Mouse (Mus musculus): ENCODE measurements around the gene Hnrnpul1. TPM values are rescaled to one million over a fixed set of nuclear protein-coding genes. Genes with fewer than 3 reads are reported as not detected.
A peak's percentile ranks its signal among the peaks of the same experiment; 100 is the strongest.

The Hnrnpul1 gene
- total RNA-seq, 2 experiments from 2014 or later: 103 to 114 TPM

DNA sequence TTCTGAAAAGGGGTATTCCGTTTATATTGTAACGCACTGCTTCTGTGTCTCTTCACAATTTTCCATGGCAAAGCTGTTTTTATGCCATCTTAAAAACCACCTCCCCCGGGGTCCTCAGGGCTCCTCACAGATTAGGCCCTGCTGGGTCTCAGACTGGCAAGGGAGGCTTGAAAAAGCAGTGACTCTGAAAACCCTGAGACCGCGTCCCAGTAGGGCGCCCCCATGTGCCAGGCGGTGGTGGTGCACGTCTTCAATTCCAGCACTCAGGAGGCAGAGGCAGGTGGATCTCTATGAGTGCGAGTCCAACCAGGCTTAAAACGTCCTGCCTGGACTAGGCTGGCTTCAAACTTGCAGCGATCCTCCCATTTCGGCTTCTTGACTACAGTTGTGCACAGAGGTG is 53.8 kb downstream of the Hnrnpul1 start:
- no peak for DNase-seq (ENCODE audit: extremely low spot score in 1 of 2, low spot score in 1 of 2)

DNA sequence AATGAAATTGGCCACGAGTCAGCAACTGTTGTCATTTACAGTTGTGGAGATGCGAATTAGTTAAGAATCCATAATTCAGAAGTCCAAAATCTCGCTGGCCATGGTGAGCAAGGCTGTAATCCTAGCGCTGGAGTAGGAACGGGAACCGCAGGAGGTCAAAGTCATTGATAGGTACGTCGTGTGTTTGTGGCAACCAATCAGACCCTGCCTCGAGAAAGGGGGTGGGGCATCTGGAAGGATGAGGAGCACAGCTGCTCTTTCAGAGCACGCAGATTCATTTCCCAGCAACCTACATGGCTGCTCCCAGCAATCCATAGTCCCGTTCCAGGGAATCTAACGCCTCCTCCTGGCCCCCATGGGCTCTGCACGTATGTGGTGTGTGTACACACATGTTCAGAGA is 54.7 kb downstream of the Hnrnpul1 start:
- no peak for DNase-seq (ENCODE audit: extremely low spot score in 1 of 2, low spot score in 1 of 2)

GRCm38 (mm10) chr7:25694104-25694503 is 60.5 kb downstream of the Hnrnpul1 start:
- no peak for DNase-seq (ENCODE audit: extremely low spot score in 1 of 2, low spot score in 1 of 2)

DNA sequence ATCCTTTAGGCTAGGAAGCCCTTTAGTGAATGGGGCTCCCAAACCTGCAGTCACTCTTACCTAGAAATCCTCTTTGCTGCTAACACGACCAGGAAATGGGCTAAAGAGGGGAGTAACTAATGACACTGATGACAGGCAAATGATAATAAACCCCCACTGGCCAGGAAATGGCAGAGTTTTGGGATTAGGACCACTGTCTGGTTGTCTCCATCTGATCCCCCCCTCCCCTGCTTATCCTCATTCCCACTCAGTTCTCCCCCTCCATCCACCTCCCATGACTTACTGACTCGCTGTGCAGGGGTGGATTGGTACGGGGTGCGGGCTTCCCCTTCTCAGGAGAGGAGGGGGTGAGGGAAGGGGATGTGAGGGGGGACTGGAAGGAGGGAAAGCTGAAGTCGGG is 64.5 kb downstream of the Hnrnpul1 start:
- DNase-seq (ENCODE audit: extremely low spot score in 1 of 2, low spot score in 1 of 2): no peak

DNA sequence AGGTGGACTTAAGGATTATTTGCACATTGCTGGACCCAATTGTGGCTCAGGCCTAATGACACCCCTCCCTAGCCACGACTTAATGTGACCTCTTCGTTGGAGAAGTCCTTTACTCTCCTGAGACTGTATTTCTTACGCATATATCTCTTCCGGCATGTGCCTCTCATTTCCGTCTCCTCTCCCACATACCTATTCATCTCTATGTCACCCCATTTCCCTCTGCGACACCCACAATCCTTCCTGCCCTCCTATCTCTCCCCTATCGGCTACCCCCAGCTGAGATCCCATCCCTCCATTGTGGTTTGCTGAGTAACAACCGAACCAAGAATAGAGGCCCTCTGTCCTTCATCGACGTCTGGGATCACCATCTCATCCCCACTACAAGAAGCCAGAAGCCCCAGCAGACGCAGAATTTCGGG is 64.9 kb downstream of the Hnrnpul1 start:
- DNase-seq (ENCODE audit: extremely low spot score in 1 of 2, low spot score in 1 of 2): no peak

GRCm38 (mm10) chr7:25688810-25689586 is 65.6 kb downstream of the Hnrnpul1 start:
- DNase-seq (ENCODE audit: extremely low spot score in 1 of 2, low spot score in 1 of 2): no peak

- no peak for DNase-seq (ENCODE audit: extremely low spot score in 1 of 2, low spot score in 1 of 2)
These were observed 66.7 kb downstream of the Hnrnpul1 start for GRCm38 (mm10) chr7:25687811-25688401.

GRCm38 (mm10) chr7:25686680-25687531 is 67.7 kb downstream of the Hnrnpul1 start, which contains the start of gene Tgfb1:
Gene Tgfb1, plus strand, starts transcription at chr7:25687002.
- peak in 1 of 2 experiments; percentile 47 for DNase-seq (ENCODE audit: extremely low spot score in 1 of 2, low spot score in 1 of 2)

DNA sequence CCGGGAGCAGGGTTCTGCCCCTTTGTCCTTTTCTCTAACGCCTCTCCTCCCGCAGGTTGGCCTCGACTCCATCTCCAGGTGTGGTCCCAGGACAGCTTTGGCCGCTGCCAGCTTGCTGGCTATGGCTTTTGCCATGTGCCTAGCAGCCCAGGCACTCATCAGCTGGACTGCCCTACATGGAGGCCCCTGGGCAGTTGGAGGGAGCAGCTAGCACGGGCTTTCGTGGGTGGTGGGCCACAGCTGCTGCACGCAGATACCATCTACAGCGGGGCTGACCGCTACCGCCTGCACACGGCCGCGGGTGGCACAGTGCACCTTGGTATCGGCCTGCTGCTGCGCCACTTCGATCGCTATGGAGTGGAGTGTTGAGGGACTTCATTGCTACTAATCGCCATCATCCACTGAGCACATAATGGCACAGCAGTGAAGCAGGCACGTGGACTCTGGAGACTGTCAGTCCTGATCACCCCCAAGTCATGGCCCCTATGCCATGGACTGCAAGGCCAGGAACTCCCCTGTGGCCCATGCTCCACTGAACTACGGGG is 68.6 kb downstream of the Hnrnpul1 start:
- no peak for DNase-seq (ENCODE audit: extremely low spot score in 1 of 2, low spot score in 1 of 2)

DNA sequence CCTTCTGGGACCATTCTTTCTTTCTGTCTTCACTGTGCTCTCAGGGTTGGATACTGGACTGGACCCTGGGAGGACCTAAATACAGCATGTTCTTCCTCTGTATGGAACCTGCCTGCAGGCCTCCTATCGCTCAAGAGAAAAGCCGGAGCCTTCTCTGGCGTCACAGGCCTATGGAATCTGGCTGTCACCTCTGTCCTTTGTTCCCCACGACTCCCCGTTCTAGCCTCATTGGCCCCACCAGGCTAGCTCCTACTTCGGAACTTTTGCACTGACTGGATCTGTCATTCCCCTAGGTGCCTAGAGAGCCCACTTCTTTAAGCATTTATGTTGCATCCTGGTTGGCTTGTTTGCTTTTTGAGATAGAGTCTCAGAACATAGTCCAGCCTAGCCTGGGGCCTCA is 69.9 kb downstream of the Hnrnpul1 start:
- no peak for DNase-seq (ENCODE audit: extremely low spot score in 1 of 2, low spot score in 1 of 2)

DNA sequence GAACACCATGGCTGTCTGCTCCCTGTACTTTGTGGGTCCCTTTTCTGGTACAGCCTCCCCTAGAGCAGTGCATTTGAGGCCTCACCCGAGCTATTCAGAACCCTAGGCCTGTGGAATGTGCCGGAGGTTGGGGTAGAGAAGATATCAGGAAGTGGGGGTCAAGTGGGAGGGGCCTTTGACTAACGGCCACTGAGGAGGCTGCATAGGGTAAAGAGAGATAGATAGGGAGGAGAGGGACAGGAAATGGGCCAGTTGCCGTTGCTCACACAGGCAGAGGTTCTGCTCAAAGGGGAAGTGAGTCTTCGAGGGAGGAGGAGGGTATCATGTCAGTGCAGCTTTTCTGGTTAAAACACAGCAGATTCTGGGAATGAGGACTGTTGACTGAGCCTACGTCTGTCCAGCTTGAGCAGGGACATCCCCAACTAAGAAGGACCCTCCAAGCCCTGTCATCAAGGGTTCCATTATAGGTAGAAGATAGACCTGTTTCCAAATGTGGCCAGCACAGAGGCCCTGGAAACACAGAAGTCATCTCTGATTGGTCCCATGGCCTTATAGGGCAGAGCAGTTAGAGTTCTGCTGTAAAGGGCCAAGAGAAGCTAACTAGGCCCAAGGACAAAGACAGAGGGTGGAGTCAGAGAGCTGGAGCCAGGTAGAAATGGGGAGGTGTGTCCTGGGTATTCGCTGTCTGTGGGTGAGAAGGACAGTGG is 70.9 kb downstream of the Hnrnpul1 start:
- no peak for DNase-seq (ENCODE audit: extremely low spot score in 1 of 2, low spot score in 1 of 2)

GRCm38 (mm10) chr7:25681341-25682231 is 73.0 kb downstream of the Hnrnpul1 start:
- no peak for DNase-seq (ENCODE audit: extremely low spot score in 1 of 2, low spot score in 1 of 2)

DNA sequence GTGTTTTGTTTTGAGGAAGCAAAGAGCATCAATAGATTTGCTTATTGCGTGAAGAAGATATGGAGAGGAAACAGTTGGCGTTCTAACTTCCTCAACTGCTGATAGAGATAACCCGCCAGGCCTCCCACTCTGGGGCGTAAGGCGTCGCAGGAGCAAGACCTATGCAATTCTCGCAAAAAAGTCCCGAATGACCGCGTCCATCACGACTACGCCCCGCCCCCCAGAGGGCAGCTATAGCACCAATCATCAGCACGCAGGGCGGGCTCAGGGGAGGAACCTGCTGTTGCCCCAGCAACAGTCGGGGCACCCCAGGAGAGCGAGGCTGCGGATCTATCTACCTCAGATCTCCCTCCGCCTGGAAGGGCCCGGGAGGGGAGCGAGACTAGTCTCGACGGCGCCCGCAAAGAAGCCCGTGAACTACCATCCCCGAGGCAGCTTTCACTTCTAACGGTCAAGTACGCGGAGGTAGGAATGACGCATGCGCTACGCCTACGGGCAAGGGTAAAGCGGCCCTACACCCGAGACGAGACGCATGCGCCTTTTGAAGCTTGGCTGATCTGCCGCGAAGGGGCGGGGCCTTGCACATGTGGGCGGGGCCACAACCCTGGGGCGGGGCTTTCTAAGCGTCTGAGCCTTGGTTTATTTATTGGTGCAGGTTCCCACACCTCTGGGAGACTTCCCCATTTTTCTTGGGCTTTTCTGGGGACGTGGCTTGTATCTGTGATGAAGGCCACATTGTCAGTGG is 73.9 kb downstream of the Hnrnpul1 start, which contains the start of gene B9d2:
B9d2 (plus strand) TSS at position 267 of the 745 bp plus-strand sequence.
- DNase-seq (ENCODE audit: extremely low spot score in 1 of 2, low spot score in 1 of 2): peak; percentile 89 to 96

DNA sequence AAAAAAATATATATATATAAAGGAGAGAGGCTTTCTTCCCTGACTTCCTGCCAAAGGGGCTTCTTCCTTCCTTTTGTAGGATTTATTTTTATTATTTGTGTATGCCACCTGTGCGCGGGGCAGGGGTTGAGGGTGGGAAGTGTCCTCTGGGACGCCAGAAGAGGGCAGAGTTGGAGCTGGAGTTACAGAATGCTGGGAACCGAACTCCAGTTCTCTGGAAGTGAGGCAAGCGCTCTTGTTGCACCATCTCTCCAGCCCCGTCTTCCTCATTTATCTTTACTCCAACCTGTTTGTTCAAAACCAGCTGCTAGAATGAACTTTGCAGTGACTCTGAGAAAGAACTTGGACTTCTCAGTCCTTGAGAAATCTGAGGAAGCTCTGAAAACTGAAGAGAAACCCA is 74.6 kb downstream of the Hnrnpul1 start:
- DNase-seq (ENCODE audit: extremely low spot score in 1 of 2, low spot score in 1 of 2): no peak

DNA sequence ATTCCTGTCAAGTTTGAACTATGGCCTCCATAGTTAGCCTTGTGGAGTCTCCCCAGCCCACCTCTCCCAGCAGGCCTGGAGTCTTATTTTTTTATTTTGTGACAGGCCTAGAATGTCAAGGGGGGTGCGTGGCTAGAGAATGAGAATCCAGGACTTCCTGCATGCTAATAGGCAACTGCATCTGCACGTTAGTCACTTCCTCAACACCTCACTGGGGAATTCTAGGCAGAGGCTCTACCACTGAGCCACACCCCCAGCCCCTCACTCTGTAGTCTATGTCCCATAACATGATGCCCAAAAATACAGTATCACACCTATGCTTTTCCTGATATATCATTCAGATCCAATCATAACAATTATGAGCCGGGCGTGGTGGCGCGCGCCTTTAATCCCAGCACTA is 77.5 kb downstream of the Hnrnpul1 start:
- DNase-seq (ENCODE audit: extremely low spot score in 1 of 2, low spot score in 1 of 2): no peak

- peak; percentile 85 to 89 for DNase-seq (ENCODE audit: extremely low spot score in 1 of 2, low spot score in 1 of 2)
These were observed 78.3 kb downstream of the Hnrnpul1 start for GRCm38 (mm10) chr7:25676085-25676781.

DNA sequence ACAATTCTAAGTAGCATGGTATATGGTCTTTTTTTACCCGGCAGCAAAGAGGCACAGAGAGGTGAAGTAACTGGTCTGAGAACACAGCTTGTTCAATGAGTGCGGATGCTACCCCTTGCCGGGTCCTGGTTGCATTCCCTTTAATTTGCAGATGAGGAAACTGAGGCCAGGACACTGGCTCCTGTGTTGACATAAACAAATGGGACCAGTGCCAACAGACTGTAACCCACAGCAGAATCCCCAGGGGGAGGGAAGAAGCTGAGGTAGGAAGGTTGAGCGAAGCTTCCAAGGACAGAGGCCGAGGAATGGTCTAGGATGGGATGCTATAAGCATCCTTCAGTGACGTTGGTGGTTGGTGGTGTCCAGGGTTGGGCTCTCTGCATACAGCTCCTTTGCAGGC is 79.2 kb downstream of the Hnrnpul1 start:
- no peak for DNase-seq (ENCODE audit: extremely low spot score in 1 of 2, low spot score in 1 of 2)
